Mouse (Mus musculus) liver, embryonic 14.5 days (tissue): ENCODE results near the gene Thsd4.

Experiments
- CTCF ChIP-seq: IDR thresholded peaks from 2 replicates; pipeline ENCODE4 v1.5.1; 2016; ENCODE audit warnings: antibody characterized with exemption, low read depth, control low read depth
- EP300 ChIP-seq: IDR thresholded peaks from 2 replicates; pipeline ENCODE4 v1.6.1; 2016; ENCODE audit warnings: antibody characterized with exemption, low read depth

DNA sequence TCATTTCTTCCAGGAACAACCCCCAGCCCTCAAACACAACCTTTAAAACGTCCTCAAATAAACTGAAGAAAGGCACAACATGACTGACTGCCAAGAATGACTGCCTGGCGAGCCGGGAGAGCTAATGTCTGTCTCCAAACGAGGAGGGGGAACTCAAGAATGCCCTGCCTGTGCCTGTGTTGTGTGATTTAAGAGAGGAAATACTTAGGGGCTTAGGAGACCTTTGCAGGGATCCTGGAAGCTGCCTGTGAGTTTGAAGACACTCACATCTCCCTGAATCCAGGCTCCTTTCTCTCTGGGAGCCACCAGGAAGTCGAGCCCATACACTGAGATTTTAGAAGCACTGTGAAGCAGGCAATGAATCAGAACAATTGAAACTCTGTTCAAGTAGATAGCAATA lies 361.0 kb downstream of the Thsd4 start:
- TF ChIP-seq CTCF (no peak), EP300 (no peak)
